Mouse (Mus musculus) monocyte, adult 2 months (primary cell): ENCODE measurements around the gene Ppm1h.

Source experiments
- DNase-seq, 2 experiments: peaks; one replicate each; pipeline ENCODE4 v3.0.0; 2022; ENCODE audit warnings: low spot score in 2 of 2, low read depth in 1 of 2

Gene Ppm1h

GRCm38 (mm10) chr10:122991053-122991452 lies 312.5 kb downstream of the Ppm1h start:
- DNase-seq, result no peak

DNA sequence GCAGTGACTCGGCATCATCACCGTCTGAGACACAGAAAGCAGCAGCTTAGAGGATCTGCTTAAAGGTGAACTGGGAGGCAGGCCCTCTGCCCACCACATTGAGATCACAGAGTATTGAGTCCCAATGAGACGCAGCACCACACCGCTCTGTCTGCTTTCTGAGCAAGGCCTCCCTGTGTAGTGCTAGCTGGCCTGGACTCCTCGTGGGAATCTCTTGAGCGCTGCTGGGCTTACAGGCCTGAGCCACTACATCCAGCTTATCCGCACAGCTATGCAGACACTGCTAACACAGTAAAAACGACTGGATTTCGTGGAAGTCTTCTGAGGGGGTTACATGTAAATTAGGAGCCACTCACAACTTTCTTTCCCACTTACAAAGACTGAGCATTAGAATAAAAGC lies 313.1 kb downstream of the Ppm1h start:
- DNase-seq, result no peak

GRCm38 (mm10) chr10:122994402-122995107 lies 316.0 kb downstream of the Ppm1h start:
- no peak for DNase-seq
